Mouse (Mus musculus): ENCODE measurements around the gene Acvrl1. TPM values are rescaled to one million over a fixed set of nuclear protein-coding genes. Genes with fewer than 3 reads are reported as not detected.

Acvrl1 gene
- polyA plus RNA-seq, 1 experiment from 2014 or later = 7.4 TPM

- Histone ChIP-seq H3K27me3 (peaks cover 12% of the 10 kb centered on the region), H3K4me2 (no peak overlapping the region), H3K27ac (no peak overlapping the region), H3K9ac (replicated peaks) (no peak overlapping the region), H3K36me3 (no peaks in the 10 kb centered on the region), H3K4me3 (replicated peaks) (no peak overlapping the region), H3K9me3 (no peaks in the 10 kb centered on the region), H3K4me1 (replicated peaks) (peaks cover 9% of the 10 kb centered on the region)
- no peak for ATAC-seq (ENCODE audit: insufficient number of reproducible peaks, insufficient read depth, low FRiP score, low TSS enrichment, low read depth)
- WGBS = 75% methylated on average over 10 of the region's 10 CpGs
These were observed 42.2 kb downstream of the Acvrl1 start for GRCm38 (mm10) chr15:101170413-101170980.

- no peak overlapping the region for H3K27ac ChIP-seq
- 78% methylated on average over 4 of the region's 4 CpGs for WGBS
These were observed 43.0 kb downstream of the Acvrl1 start for GRCm38 (mm10) chr15:101171272-101171671.

GRCm38 (mm10) chr15:101172016-101172415 is 43.7 kb downstream of the Acvrl1 start:
- H3K9me3 ChIP-seq = no peaks in the 10 kb centered on the region
- H3K4me2 ChIP-seq = no peak overlapping the region
- WGBS = 90% methylated on average over 2 of the region's 2 CpGs
- no peak overlapping the region for H3K9ac ChIP-seq (replicated peaks)
- H3K4me1 ChIP-seq (replicated peaks) = peaks cover 25% of the 10 kb centered on the region
- H3K27me3 ChIP-seq = peaks cover 10% of the 10 kb centered on the region
- H3K27ac ChIP-seq = no peak overlapping the region
- H3K36me3 ChIP-seq = no peaks in the 10 kb centered on the region
- no peak overlapping the region for H3K4me3 ChIP-seq (replicated peaks)
- ATAC-seq (ENCODE audit: insufficient number of reproducible peaks, insufficient read depth, low FRiP score, low TSS enrichment, low read depth) = no peak

More at GRCm38 (mm10) chr15:101171272-101171671, 43.0 kb downstream of the Acvrl1 start:
- no peak overlapping the region for H3K4me3 ChIP-seq (replicated peaks)
- H3K4me2 ChIP-seq = no peak overlapping the region
- no peaks in the 10 kb centered on the region for H3K9me3 ChIP-seq
- H3K9ac ChIP-seq (replicated peaks) = no peak overlapping the region
- peaks cover 17% of the 10 kb centered on the region for H3K4me1 ChIP-seq (replicated peaks)
- no peak for ATAC-seq (ENCODE audit: insufficient number of reproducible peaks, insufficient read depth, low FRiP score, low TSS enrichment, low read depth)
- H3K36me3 ChIP-seq = no peaks in the 10 kb centered on the region
- H3K27me3 ChIP-seq = peaks cover 10% of the 10 kb centered on the region

- peak within 1 kb of the TSS; percentile 95 for H3K9ac ChIP-seq (replicated peaks)
- H3K27ac ChIP-seq = peak within 1 kb of the TSS; percentile 85
- peak within 1 kb of the TSS; percentile 90 for H3K4me3 ChIP-seq (replicated peaks)
- peaks cover 41% of the 10 kb centered on the region for H3K4me1 ChIP-seq (replicated peaks)
- WGBS = 2% methylated on average over 40 of the region's 87 CpGs
- no peaks in the 10 kb centered on the region for H3K36me3 ChIP-seq
- peak within 1 kb of the TSS; percentile 92 for H3K4me2 ChIP-seq
- peaks cover 10% of the 10 kb centered on the region for H3K27me3 ChIP-seq
- H3K9me3 ChIP-seq = no peaks in the 10 kb centered on the region
- peak; percentile 85 for ATAC-seq (ENCODE audit: insufficient number of reproducible peaks, insufficient read depth, low FRiP score, low TSS enrichment, low read depth)
These were observed 45.3 kb downstream of the Acvrl1 start, which contains the start of gene Acvr1b for GRCm38 (mm10) chr15:101173421-101174211. Gene Acvr1b (plus strand): TSS chr15:101174067.

GRCm38 (mm10) chr15:101174294-101175130 is 46.2 kb downstream of the Acvrl1 start:
- 1% methylated on average over 23 of the region's 46 CpGs for WGBS
- Histone ChIP-seq H3K4me2 (peak overlapping the region; percentile 92), H3K27me3 (peaks cover 10% of the 10 kb centered on the region), H3K27ac (peak overlapping the region; percentile 85), H3K9ac (replicated peaks) (peak overlapping the region; percentile 95), H3K9me3 (no peaks in the 10 kb centered on the region), H3K4me3 (replicated peaks) (peak overlapping the region; percentile 90), H3K36me3 (no peaks in the 10 kb centered on the region), H3K4me1 (replicated peaks) (peaks cover 47% of the 10 kb centered on the region)
- ATAC-seq (ENCODE audit: insufficient number of reproducible peaks, insufficient read depth, low FRiP score, low TSS enrichment, low read depth) = peak; percentile 48

- Histone ChIP-seq H3K9me3 (no peaks in the 10 kb centered on the region), H3K9ac (replicated peaks) (peak overlapping the region; percentile 95), H3K36me3 (no peaks in the 10 kb centered on the region), H3K27ac (no peak overlapping the region), H3K4me1 (replicated peaks) (peaks cover 53% of the 10 kb centered on the region), H3K27me3 (peaks cover 10% of the 10 kb centered on the region), H3K4me2 (peak overlapping the region; percentile 92), H3K4me3 (replicated peaks) (peak overlapping the region; percentile 90)
- no peak for ATAC-seq (ENCODE audit: insufficient number of reproducible peaks, insufficient read depth, low FRiP score, low TSS enrichment, low read depth)
- WGBS = 8% methylated on average over 5 of the region's 5 CpGs
These were observed 46.8 kb downstream of the Acvrl1 start for GRCm38 (mm10) chr15:101175131-101175460.

GRCm38 (mm10) chr15:101175613-101176283 is 47.4 kb downstream of the Acvrl1 start:
- ATAC-seq (ENCODE audit: insufficient number of reproducible peaks, insufficient read depth, low FRiP score, low TSS enrichment, low read depth) = no peak
- peak overlapping the region; percentile 90 for H3K4me3 ChIP-seq (replicated peaks)
- peaks cover 60% of the 10 kb centered on the region for H3K4me1 ChIP-seq (replicated peaks)
- peak overlapping the region; percentile 47; the same call in 1 of the 2 replicates for H3K27ac ChIP-seq
- H3K27me3 ChIP-seq = peaks cover 10% of the 10 kb centered on the region
- no peaks in the 10 kb centered on the region for H3K9me3 ChIP-seq
- 19% methylated on average over 17 of the region's 17 CpGs for WGBS
- no peaks in the 10 kb centered on the region for H3K36me3 ChIP-seq
- peak overlapping the region; percentile 95 for H3K9ac ChIP-seq (replicated peaks)
- peak overlapping the region; percentile 92 for H3K4me2 ChIP-seq

- Histone ChIP-seq H3K27me3 (peaks cover 10% of the 10 kb centered on the region), H3K36me3 (no peaks in the 10 kb centered on the region), H3K9ac (replicated peaks) (no peak overlapping the region), H3K9me3 (no peaks in the 10 kb centered on the region), H3K4me2 (peak overlapping the region; percentile 92), H3K27ac (peak overlapping the region; percentile 47; the same call in 1 of the 2 replicates), H3K4me1 (replicated peaks) (peaks cover 65% of the 10 kb centered on the region), H3K4me3 (replicated peaks) (peak overlapping the region; percentile 90)
- 56% methylated on average over 3 of the region's 3 CpGs for WGBS
- no peak for ATAC-seq (ENCODE audit: insufficient number of reproducible peaks, insufficient read depth, low FRiP score, low TSS enrichment, low read depth)
These were observed 48.0 kb downstream of the Acvrl1 start for GRCm38 (mm10) chr15:101176284-101176680.

GRCm38 (mm10) chr15:101176795-101177691 is 48.7 kb downstream of the Acvrl1 start:
- no peak for ATAC-seq (ENCODE audit: insufficient number of reproducible peaks, insufficient read depth, low FRiP score, low TSS enrichment, low read depth)
- WGBS = 63% methylated on average over 8 of the region's 8 CpGs
- H3K27me3 ChIP-seq = peaks cover 7% of the 10 kb centered on the region
- H3K9me3 ChIP-seq = no peaks in the 10 kb centered on the region
- no peaks in the 10 kb centered on the region for H3K36me3 ChIP-seq
- H3K27ac ChIP-seq = no peak overlapping the region
- no peak overlapping the region for H3K4me3 ChIP-seq (replicated peaks)
- H3K9ac ChIP-seq (replicated peaks) = no peak overlapping the region
- peak overlapping the region; percentile 92 for H3K4me2 ChIP-seq
- peaks cover 71% of the 10 kb centered on the region for H3K4me1 ChIP-seq (replicated peaks)
